Mouse (Mus musculus): ENCODE measurements around the gene Xylt1. TPM values are rescaled to one million over a fixed set of nuclear protein-coding genes. Genes with fewer than 3 reads are reported as not detected.

Gene Xylt1
- polyA plus RNA-seq, 1 experiment, result 5.7 TPM

DNA sequence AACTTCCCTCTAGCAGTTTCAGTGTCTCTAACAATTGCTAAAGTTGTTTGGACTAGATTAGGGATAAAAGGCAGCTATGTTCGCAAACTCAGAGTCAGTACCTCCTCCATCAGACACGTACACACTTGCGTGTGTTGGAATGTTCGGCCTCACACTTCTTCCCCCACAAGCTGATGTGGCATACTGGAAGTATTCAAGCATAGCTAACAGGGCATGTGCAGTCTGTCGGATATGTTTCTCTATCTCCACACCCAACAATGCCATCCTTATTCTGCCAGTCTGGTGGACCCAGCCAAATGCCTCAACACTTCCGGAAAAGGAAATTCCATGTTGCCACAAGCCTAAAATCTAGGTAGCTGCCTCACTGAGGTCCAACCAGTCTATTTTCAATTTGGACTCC, 319.3 kb downstream of the Xylt1 start:
- Histone ChIP-seq H3K4me1 (replicated peaks; ENCODE audit: control insufficient read depth, insufficient read depth, low read length) (no peaks in the 10 kb centered on the region), H3K36me3 (ENCODE audit: control insufficient read depth, insufficient read depth, low read length) (no peaks in the 10 kb centered on the region), H3K27ac (ENCODE audit: control insufficient read depth, insufficient read depth, low read length) (no peak overlapping the region), H3K27me3 (ENCODE audit: control insufficient read depth, insufficient read depth, low read length) (no peaks in the 10 kb centered on the region), H3K4me3 (ENCODE audit: control insufficient read depth, insufficient read depth, low read length) (no peak overlapping the region)
- WGBS, result 94% methylated on average over 6 of the region's 6 CpGs
- TF ChIP-seq CTCF (IDR thresholded peaks at IDR 0.05; ENCODE audit: borderline replicate concordance, control insufficient read depth, extremely low read depth, insufficient read depth, low read length, poor library complexity) (no peak), POLR2A (IDR thresholded peaks at IDR 0.05; ENCODE audit: control insufficient read depth, extremely low read depth, insufficient read depth, low read length, poor library complexity) (no peak)
- no peak for DNase-seq

GRCm38 (mm10) chr7:117709901-117710607, 329.3 kb downstream of the Xylt1 start:
- TF ChIP-seq CTCF (IDR thresholded peaks at IDR 0.05; ENCODE audit: borderline replicate concordance, control insufficient read depth, extremely low read depth, insufficient read depth, low read length, poor library complexity), result no peak
- TF ChIP-seq POLR2A (IDR thresholded peaks at IDR 0.05; ENCODE audit: control insufficient read depth, extremely low read depth, insufficient read depth, low read length, poor library complexity), result no peak
- Histone ChIP-seq H3K27me3 (ENCODE audit: control insufficient read depth, insufficient read depth, low read length) (no peaks in the 10 kb centered on the region), H3K4me3 (ENCODE audit: control insufficient read depth, insufficient read depth, low read length) (no peak overlapping the region), H3K36me3 (ENCODE audit: control insufficient read depth, insufficient read depth, low read length) (no peaks in the 10 kb centered on the region), H3K4me1 (replicated peaks; ENCODE audit: control insufficient read depth, insufficient read depth, low read length) (no peaks in the 10 kb centered on the region), H3K27ac (ENCODE audit: control insufficient read depth, insufficient read depth, low read length) (no peak overlapping the region)
- DNase-seq, result no peak
- 77% methylated on average over 10 of the region's 10 CpGs for WGBS

DNA sequence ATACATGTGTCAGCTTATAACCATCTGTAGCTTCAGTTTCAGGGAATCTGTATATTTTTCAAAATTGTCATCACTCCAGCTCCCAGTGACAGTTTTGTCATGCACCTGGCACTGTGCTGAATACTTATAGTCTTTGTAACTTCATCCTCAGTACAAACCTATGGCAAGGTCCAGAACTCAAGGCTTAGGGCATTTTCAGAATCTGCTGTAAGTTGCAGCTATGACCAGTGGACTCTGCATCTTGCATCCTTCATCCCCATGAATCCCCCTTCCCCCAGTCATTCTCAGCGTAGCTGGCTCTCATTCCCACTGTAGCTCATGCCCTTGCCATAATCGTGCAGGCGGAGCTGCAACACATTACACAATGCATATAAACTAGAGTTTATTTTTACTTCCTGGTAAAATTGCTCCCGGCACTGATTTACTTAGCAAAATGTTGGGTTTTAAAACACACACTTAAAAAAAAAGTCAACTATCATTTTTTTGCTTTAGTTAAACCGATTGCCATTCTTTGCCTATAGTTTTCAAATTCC, 336.2 kb downstream of the Xylt1 start:
- no peak overlapping the region for H3K4me3 ChIP-seq (ENCODE audit: control insufficient read depth, insufficient read depth, low read length)
- no peaks in the 10 kb centered on the region for H3K36me3 ChIP-seq (ENCODE audit: control insufficient read depth, insufficient read depth, low read length)
- no peak for DNase-seq
- H3K27me3 ChIP-seq (ENCODE audit: control insufficient read depth, insufficient read depth, low read length), result no peaks in the 10 kb centered on the region
- H3K27ac ChIP-seq (ENCODE audit: control insufficient read depth, insufficient read depth, low read length), result no peak overlapping the region
- TF ChIP-seq POLR2A (IDR thresholded peaks at IDR 0.05; ENCODE audit: control insufficient read depth, extremely low read depth, insufficient read depth, low read length, poor library complexity) (no peak), CTCF (IDR thresholded peaks at IDR 0.05; ENCODE audit: borderline replicate concordance, control insufficient read depth, extremely low read depth, insufficient read depth, low read length, poor library complexity) (no peak)
- WGBS, result 96% methylated on average over 5 of the region's 5 CpGs
- no peaks in the 10 kb centered on the region for H3K4me1 ChIP-seq (replicated peaks; ENCODE audit: control insufficient read depth, insufficient read depth, low read length)

GRCm38 (mm10) chr7:117720426-117720825, 339.6 kb downstream of the Xylt1 start:
- 81% methylated on average over 6 of the region's 6 CpGs for WGBS
- Histone ChIP-seq H3K4me1 (replicated peaks; ENCODE audit: control insufficient read depth, insufficient read depth, low read length) (no peaks in the 10 kb centered on the region), H3K27me3 (ENCODE audit: control insufficient read depth, insufficient read depth, low read length) (no peaks in the 10 kb centered on the region), H3K27ac (ENCODE audit: control insufficient read depth, insufficient read depth, low read length) (no peak overlapping the region), H3K36me3 (ENCODE audit: control insufficient read depth, insufficient read depth, low read length) (no peaks in the 10 kb centered on the region), H3K4me3 (ENCODE audit: control insufficient read depth, insufficient read depth, low read length) (no peak overlapping the region)
- DNase-seq, result no peak
- TF ChIP-seq CTCF (IDR thresholded peaks at IDR 0.05; ENCODE audit: borderline replicate concordance, control insufficient read depth, extremely low read depth, insufficient read depth, low read length, poor library complexity) (no peak), POLR2A (IDR thresholded peaks at IDR 0.05; ENCODE audit: control insufficient read depth, extremely low read depth, insufficient read depth, low read length, poor library complexity) (no peak)

Data from thymus, adult 2 months (tissue).